Mouse (Mus musculus): ENCODE results near the gene Fbxo9.

The Fbxo9 gene

GRCm38 (mm10) chr9:78070496-78070895 is 38.4 kb downstream of the Fbxo9 start:
- DNase-seq (ENCODE audit: low read depth, low spot score) = no peak

DNA sequence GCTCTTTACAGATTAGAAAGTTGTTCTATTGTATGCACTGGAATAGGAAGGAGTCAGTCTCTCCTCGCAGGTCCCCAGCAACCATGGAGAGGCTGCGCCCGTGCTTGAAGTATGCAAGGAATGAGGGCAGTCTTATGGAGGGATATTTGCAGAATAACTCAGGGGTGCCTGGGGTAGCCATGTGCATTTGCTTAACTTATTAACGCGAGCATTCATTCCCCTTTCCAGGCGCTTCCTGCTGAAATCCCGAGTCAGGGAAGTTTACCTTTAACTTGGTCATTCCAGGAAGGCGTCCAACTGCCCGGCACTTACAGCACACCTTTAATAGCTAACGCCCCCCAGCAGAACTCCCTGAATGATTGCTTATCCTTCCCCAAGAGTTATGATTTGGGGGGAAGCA is 44.7 kb downstream of the Fbxo9 start:
- no peak for DNase-seq (ENCODE audit: low read depth, low spot score)

DNA sequence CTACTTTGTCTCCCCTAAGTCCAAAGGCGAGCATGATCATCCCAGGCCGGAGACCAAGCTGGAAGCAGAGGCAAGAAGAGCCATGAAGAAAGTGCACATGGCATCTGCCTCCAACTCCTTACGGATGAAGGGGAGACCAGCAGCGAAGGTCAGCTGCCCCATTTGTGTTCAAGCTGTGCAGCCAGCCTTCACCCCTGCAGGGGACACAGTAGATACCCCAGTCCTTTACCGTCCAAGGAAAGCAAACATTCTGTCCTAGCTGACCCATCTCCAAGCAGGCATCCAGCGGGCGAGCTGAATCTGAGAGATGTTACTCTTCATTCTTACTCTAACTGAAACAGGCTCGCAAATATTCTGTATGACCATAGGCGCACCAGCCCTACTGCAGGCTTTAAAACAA is 46.5 kb downstream of the Fbxo9 start:
- DNase-seq (ENCODE audit: low read depth, low spot score) = no peak

GRCm38 (mm10) chr9:78059525-78060120 is 49.2 kb downstream of the Fbxo9 start:
- no peak for DNase-seq (ENCODE audit: low read depth, low spot score)

- DNase-seq (ENCODE audit: low read depth, low spot score) = no peak
These were observed 54.6 kb downstream of the Fbxo9 start for GRCm38 (mm10) chr9:78054298-78054697.

DNA sequence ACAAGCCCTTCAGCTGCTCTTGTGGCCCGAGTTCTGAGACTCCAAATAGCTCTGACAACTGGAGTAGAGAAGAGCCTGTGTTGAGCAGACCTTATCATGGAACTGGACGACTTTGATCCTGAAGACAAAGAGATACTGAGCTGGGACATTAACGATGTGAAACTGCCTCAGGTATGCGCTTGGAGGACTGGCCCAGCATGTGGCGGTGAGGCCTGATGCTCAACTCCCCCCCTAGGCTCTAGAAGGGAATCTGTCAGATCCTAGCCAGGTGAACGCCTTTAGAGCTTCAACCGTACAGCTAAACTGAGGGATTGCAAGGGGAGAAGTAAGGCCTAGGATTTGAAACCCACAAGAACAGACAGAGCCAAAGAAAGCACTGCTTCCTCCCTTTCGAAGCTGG is 55.0 kb downstream of the Fbxo9 start:
- DNase-seq (ENCODE audit: low read depth, low spot score) = no peak

- no peak for DNase-seq (ENCODE audit: low read depth, low spot score)
These were observed 57.2 kb downstream of the Fbxo9 start, which contains the start of gene Gcm1 for GRCm38 (mm10) chr9:78051677-78052076. Gene Gcm1, plus strand, starts transcription at chr9:78051924.

- DNase-seq (ENCODE audit: low read depth, low spot score) = no peak
These were observed 58.4 kb downstream of the Fbxo9 start for GRCm38 (mm10) chr9:78050452-78050970.

DNA sequence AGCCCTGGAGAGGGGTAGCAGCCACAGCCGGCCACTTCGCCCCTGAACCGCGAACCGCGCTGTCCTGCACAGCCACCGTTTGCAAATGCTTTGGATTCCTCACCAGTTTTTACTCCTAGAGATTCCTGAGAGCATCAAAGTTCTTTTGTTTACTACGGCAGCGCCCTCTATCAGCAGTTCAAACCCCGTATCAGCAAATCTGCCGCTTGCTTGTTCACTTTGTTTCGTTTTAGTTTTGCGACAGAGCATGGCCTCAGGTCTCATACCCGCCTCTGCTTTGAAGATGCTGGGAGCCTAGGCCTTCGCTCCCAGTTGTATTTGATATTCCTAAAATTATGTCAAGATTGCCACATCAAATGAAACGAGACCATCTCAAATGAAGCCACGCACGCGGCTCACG is 62.1 kb downstream of the Fbxo9 start:
- DNase-seq (ENCODE audit: low read depth, low spot score) = no peak

GRCm38 (mm10) chr9:78045171-78045570 is 63.7 kb downstream of the Fbxo9 start:
- DNase-seq (ENCODE audit: low read depth, low spot score) = no peak

GRCm38 (mm10) chr9:78038755-78039489 is 69.9 kb downstream of the Fbxo9 start:
- DNase-seq (ENCODE audit: low read depth, low spot score) = peak; percentile 83

GRCm38 (mm10) chr9:78035831-78036230 is 73.0 kb downstream of the Fbxo9 start:
- DNase-seq (ENCODE audit: low read depth, low spot score) = no peak

GRCm38 (mm10) chr9:78035296-78035695 is 73.6 kb downstream of the Fbxo9 start:
- DNase-seq (ENCODE audit: low read depth, low spot score) = no peak

DNA sequence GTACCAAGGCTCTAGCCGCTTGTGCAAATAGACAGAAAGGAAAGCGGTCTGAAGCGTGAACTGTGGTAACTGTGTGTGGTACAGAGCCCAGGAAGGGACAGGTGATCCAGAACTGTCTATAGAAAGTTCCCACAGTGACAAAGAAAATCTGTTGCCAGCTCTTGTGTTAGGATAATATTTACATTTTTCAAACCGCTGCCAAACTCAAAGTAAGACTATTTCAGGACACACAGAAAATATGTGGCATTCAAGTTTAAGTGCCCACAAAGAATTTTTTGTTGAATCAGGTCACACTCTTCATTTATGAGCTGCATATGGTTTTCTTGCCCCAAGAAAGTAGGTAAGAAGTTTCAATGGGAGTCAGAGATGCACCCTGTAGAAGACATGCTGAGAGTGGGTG is 75.9 kb downstream of the Fbxo9 start:
- DNase-seq (ENCODE audit: low read depth, low spot score) = no peak

Measured in telencephalon, adult 2 months (tissue).